Mouse (Mus musculus) olfactory bulb, adult 2 months (tissue): Measurements from ENCODE around the gene Crip2.

Experiments
- CTCF ChIP-seq: fragments of 200-500 bp; IDR thresholded peaks from 2 replicates; pipeline ENCODE4 v1.5.1; 2012; ENCODE audit warnings: low read depth, mild to moderate bottlenecking, low read length, moderate library complexity; ENCODE audit not compliant: insufficient read depth
- POLR2A ChIP-seq: fragments of 200-500 bp; IDR thresholded peaks from 2 replicates; pipeline ENCODE4 v1.6.1; 2012; ENCODE audit warnings: mild to moderate bottlenecking, low read depth, low read length, moderate library complexity; ENCODE audit not compliant: insufficient read depth

DNA sequence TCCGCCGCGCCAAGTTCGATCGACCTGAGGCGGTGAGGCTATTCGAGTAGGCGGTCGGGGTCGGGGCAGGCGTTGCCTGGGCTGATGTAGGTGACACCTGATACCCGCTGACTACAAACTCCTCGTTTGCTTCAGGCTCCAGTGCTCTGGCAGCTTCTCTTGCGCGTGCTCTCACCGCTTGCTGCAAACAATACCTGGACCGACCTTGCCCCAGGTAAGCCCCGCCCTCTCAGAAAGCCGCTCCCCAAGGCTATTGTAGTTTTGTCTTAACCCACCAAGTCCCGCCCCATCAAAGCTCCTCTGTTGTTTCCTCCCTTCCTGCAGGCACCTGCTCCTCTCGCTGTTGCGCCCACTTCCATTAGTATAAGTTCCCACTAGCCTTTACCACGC is 16.5 kb downstream of the Crip2 start:
- TF ChIP-seq POLR2A = no peak
- no peak for TF ChIP-seq CTCF
